Mouse (Mus musculus) cerebellum, adult 18-20 months (tissue): ENCODE results near the gene Zranb3.
A peak's percentile ranks its signal among the peaks of the same experiment; 100 is the strongest.
"Not testable (repeated sequence)": the region's sequence is repeated elsewhere in the genome, so short reads cannot be mapped to it uniquely, and the experiment has no call there.

Source experiments
- DNase-seq, 2 experiments: peaks; one replicate each; pipeline ENCODE4 v3.0.0; 2021

The Zranb3 gene

DNA sequence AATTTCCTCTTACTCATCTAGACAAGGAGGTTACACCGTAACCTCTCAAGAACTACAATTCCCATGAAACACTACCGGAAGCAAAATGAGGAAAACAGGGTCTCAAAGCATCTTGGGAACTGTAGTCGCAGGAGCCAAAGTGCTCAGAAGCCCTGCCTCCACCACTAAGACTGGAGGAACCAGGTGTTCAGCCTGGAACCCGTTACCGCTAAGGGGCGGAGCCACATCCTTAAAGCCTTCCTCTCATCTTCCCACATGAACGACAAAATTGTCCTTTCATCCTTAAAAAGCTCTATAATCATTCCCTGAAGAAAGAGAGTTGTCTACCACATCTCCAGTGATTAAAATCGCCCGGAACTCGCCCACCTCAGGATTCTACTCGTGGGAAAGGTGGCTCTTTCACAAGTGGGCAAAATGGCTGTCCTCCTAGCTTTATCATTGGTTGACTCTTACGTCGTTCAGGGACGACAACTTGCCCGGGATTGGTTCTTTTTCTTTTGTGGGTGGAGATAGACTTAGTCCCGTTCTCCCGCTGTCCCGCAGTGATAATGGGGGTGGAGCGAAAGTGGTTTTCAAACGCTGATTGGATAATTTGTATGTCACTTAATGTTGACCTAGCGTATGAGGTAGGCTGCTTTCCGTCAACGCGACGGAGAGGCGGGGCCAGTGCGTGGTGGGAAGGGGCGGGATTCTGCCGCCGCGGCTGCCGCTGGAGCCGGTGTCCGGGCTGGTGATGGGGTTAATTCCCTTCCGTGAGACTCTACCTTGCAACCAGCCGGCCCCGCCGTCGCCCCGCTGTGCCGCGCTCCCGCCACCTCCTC lies at the start of gene Zranb3, which contains the start of gene R3hdm1:
Gene Zranb3 (minus strand): TSS at position 407 of the 821 bp plus-strand sequence.
Gene R3hdm1 (plus strand): TSS at position 661 of the 821 bp plus-strand sequence.
- DNase-seq, result peak; percentile 94 to 98

DNA sequence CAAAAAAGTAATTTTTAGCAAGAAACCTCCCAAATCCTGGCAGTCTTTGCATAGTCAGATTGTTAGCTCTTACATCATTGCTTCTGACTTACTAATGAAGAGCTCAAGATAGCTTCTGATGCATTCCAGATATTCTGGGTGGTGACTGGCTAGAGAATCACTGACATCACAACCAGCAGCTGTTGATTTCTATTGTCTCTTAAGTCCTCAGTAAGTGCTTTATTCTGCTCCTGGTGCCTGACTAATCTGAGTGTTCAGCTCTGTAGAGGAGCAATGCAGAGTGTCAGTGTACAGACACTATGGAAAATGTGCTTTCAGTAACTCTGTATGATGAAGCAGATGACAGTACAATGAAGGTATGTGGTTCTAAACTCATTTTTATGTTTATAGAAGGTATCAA lies 38.9 kb upstream of the Zranb3 start:
- DNase-seq, result no peak

DNA sequence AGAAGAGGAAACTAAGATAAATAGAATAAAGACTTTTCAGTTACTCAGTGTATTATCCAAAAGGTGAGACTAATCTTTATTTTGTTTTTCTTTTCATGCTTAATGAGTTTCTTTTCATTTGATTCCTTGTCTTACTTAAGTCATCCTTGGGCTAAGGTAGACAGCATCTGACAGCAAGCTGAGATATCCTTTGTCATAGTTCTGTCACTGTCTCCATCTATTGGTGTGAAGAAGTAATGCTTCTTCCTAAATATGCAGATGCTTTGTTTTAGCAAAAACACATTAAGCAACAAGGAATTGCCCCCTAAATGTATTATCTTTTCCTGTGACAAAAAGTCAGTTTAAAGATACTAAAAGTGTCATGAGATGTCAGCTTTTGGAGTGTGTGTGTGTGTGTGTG lies 38.2 kb upstream of the Zranb3 start:
- no peak for DNase-seq

DNA sequence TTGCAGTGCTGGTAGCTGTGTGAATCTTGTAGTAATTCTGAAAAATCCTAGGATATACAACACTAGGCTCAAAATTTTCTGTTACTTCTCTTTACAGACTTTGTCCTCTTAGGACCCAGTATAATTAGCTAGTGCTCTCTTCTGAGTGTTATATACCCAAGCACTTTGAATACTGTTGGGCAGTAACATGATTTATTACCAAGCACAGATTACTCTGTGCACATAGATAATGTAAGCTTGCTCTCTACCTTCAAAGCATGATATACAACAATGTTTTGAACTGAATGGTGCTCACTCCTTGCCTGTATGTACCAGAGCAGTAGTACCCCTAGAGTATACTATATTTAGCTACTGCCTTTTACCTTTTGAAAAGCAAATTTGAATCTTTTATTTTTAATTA lies 33.4 kb upstream of the Zranb3 start:
- not testable (repeated sequence) for DNase-seq

DNA sequence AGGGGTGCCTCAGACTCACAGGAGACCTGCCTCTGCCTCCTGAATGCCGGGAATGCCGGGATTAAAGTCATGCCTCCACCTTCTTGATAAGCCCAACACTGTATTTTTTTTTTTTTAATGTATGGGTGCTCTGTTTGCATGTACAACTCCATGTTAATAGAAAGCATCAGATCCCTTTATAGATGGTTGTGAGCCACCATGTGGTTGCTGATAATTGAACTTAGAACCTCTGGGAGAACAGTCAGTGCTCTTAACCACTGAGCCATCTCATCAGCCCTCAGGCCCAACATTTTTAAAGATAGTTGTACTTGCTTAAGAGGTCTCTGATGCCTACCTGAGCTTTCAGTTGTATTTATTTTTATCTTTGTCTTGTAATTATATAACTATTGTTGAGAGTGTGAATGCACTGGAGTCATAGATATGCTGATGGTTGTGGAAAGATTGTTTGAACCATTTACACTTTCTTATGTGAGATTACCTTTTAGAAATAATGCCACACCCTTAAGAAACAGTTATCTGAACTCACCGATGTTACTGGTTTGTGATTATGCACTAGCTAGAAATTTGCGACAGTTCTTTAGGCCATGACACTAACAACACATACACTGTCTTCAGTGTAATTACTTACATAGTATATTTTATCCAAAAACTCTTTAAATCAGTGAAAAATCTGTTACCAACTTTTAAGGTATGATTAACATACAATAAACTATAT lies 18.2 kb upstream of the Zranb3 start:
- no peak for DNase-seq

DNA sequence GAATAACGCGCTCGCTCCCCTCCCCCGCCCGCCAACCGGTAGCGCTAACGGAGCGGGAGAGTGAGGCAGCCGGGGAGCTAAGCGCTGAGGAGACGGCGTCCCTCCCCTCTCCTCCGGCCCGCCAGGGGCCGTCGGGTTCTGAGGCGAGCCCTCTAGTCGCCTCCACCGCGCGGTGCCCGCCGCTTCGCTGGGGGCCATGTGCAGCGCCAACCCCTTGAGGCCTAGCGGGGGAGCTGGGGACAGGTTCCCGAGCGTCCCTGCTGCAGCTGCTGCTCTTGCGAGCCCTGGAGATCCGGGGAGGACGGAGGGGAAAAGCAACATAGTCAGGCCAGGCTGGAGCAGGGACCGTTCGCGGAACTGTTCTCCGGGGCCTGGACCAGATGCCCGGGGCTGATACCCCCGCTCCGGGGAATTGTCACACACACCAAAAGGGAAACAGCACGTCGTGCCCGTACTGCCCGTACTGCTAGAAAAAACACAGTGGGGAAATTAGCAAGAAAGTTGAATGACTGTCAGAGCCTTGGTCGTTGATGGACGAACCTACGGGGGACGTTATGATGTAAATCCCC lies 757 bp upstream of the Zranb3 start:
- DNase-seq, result no peak

DNA sequence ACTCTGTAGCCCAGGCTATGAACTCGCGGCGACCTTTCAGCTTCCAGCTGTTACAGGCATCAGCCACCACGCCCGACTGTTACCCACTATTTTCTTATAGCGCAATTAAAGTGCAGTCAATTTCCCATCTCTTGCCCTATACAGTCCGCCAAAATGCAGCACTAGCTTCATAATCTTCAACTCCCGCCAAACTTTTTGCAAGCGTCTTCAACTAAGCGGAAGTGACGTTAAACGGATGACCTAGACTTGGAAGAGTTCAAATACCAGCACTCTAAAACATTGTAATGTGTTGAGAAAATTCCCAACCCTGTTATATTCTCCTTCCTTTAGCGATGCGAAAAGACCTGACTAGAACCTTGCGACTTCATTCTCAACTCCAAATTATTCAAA lies 601 bp downstream of the Zranb3 start:
- DNase-seq, result peak; percentile 63 to 64

DNA sequence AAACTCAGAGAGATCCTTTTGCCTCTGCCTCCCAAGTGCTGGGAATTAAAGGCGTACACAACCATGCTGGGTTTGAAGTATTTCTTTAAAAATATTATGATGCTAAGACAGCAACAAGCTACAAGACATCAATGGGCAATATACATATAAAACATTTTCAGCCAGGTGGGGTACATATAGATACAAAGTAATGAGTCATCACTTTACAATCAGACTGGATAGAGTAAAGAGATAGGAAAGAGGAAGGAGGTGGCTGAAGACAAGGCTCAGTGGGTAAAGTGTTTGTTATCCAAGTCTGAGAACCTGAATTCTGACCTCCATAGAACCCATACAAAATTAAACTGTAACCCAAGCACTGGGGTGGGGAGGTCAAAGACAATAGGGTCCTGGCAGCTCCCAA lies 4.5 kb downstream of the Zranb3 start:
- DNase-seq, result no peak

DNA sequence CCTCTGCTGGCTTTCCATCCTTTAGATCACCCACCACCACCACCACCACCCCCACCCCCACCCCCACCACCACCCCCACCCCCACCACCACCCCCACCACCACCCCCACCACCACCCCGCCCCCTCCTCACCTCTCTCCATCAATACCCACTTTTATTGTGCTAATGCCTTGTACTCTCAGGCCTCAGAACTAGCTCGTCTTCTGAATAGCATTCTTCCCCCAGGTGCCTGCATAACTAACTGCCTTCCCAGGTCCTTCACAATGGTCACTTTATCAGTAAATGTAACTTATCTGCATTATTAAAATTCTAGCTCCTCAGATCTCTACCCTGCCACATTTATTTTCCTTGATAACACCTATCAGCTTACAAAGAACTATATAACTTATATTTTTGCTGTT lies 8.2 kb downstream of the Zranb3 start:
- no peak for DNase-seq

DNA sequence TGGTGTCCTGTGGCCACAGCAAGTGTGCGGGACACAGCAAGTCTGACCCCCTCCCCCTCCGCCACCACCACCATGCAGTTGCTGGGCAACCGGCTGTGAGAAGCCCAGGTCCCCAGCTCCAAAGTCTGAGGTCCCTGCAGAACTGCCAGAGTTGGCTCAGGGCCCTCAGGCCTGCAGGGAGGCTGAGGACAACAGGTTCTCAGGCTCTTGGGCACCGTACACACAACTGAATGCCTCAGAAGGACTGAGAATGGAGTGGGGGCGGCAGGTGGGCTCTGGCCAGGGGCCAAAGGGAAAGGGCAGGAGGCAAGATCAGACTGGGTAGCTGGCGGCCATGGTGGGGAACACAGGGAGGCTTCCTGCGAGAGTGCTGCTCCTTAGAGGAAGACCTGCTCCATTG lies 20.0 kb downstream of the Zranb3 start:
- DNase-seq, result no peak

DNA sequence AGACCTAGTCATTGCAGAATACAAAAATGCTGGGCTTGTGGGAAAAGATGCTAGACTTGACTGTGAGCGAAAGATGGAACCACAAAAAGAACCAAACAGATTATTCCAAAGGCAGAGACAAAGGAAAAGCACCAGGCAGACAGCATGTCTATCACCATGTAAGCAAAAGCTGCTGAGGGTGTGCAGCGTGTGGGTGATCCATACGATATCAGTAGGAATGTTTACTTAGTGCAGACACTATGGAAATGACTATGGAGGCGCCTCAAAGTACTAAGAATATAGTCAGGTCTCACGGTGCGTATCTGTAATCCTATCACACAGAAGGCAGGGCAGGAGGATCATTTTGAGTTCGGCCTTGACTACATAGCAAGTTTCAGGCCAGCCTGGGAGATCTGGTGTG lies 21.0 kb downstream of the Zranb3 start:
- no peak for DNase-seq

DNA sequence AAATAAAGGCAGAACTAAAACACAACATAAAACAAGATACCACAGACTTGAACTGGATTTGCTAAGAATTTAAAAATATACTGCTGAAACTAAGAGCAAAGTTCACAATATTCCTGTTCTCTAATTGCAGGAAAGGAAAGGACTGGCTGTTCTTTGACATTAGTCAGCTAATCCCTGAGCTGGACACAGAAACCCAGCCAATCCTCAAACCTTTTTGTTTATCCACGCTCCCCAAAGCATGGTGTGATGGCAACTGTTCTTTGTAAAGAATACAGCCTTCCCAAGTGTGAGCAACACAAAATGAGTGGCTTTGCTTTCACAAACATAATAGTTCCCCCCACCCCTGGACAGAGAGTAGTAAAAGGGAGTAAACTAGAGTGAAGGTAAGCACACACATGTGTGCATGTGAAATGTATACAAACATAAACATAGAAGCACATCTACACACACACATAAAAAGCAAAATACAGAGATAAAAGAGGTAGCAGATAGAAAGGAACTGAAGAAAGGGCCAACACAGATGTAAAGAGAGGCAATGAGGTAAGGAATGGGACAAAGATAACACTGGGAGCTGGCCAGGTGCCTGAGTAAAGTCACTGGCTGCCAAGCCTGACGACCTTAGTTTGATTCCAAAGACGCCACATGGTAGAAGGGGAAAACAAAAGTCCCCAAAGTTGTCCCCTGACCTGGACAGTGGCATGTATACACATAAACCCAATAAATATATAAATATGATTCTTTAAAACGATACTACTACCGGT lies 21.7 kb downstream of the Zranb3 start:
- no peak for DNase-seq

DNA sequence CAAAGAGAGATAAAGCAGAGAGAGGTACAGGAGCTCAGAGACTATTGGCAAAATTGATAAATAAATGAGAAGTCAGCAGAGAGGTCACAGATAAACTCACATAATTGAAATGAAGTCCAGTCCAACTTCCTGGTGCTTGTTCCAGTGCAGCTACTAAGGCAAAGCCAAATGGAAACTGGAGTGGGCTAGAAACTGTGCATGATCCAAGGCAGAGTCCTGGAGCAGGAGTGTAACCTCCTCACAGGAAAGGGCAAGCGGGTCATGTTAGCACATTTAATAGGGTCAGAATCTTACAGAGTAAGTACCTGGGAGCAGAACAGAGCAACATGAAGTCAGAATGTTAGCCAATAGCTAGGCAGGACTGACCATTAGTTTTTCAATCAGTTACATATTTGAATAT lies 24.2 kb downstream of the Zranb3 start:
- DNase-seq, result no peak

DNA sequence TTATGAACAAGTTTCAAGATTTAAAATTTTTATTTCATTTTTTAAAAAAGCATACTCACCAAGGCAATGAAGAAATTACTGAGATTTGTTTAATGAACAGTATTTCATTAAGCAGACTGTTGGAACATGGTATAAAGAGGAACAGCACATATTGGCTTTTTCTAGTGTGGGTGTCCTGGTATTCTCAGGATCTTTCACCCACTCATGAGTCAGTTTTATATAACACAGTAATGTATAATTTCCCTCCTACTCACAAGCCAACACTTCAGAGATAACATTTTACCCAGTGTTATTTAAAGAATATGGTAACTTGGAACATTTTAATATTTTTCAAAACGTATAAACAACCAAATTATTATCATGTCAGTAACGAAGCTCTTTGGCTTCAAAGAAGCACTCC lies 25.1 kb downstream of the Zranb3 start:
- DNase-seq, result no peak

DNA sequence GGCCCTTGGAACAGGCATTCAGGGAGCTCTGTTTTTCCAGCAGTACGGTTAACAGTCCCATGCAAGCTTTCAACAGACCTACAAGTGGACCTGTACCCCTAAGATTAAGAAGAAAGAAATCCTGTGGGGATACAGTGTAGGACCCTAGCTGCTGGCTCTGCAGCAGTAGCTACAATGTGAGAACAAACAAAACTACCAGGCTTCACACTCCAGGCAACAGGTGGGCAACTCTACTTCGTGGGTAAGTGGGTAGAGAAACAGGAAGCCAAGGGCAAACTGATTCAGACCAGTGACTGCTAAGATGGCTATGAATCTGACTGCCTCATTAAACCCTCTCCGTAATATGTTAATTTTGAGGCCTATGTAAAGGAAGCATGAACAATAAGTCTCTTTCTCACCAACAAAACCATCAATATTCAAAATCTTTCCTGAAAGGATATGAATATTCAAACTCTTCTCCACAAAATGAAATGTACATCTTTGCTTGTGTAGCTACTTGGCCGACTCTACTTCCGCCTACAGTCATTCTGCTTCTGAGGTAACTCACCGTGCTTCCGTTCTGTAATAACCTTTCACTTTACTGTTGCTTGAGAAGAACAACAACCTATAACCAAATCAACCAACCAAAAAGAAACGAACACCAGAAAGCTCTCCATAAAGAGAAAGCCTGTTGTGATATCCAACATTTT lies 25.9 kb downstream of the Zranb3 start:
- DNase-seq, result no peak

DNA sequence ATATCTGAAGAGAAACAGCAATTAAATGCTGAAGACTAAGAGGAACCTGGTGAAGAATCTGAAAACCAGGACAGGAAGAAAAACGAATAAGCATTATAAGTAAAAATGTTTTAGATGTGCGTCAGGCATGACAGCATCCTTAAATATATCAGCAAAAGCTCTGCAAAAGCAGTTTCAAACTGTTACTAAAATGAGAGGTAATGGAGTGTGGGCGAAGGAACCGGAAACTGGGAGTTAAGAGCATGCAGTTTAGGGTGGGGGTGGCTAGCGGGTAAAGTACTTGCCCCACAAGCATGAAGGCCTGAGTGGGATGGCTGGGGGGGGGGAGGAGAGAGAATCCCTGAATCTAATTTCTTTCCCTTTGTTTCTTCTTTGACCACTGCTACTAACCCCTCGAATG lies 29.8 kb downstream of the Zranb3 start:
- no peak for DNase-seq

DNA sequence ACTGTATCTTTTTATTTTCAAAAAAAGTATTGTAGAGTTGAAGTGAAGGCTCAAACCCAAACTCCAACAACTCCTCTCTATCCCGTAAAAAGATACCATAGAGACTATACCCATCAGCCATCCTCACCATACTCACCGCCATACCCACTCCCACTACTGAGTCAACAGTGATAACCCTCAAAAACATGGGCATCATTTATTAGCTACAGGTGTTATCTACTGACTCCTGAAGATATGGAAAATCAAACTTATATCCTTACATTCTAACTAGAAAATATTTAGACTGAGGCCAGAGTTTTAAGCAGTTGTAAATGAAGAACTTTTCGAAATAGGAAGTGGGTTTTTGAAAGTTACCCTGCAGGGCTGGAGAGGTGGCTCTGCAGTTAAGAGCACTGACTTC lies 32.8 kb downstream of the Zranb3 start:
- no peak for DNase-seq

DNA sequence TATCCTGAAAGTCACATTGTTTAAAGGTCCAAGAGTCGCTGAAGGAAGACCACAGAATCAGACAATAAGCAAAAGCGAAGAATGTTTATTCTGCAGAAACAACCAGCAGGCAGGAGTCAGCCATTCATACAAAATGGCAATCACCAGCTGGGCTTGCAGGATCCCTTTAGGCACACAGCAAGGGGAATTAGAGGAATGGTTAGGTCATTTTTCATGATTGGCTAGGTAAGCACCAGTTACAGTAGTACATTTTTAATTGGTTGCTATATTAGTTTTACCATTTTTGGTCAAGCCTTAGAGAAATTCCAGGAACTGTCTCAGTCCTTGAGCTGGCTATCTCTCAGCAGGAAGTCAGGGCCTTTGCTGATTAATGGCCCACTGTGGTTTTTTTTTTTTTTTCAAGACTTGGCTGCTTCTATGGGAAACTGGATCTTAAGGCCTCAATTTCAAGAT lies 33.9 kb downstream of the Zranb3 start:
- DNase-seq, result no peak

DNA sequence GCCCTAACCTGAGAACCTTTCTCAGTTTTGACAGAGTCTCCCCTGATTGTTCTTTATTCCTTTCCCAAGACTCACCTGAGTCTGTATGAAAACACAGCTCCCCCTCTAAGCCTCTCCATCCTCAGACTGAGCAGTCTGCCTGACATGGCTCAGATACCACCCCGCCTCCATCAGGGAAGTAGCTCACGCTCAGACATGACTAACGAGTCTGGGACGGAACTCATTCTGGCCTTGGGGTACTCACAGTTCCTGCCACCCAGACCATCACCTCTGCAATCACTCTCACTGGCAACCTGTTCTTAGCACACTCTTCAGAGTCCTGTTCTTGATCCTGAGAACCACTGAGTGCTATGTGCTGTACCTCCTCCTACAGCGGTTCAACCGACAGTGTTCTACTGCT lies 38.1 kb downstream of the Zranb3 start:
- no peak for DNase-seq

DNA sequence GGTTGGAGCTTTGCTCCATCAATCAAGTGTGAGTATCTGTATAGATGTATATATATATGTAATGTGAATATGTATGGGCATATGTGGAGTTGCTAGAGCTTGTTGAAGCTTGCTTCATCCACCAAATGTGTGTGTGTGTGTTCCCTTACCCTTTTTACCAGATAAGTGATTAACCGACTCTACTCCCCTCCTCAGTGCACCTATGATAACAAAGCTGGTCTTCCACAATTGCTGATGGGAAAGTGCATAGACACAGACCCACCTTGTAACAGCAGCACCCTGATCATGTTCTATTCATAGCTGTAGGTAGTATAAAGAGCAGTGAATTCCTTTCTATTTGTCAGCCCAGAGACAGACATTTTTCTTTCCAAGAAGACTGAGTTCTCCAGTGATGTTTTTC lies 40.7 kb downstream of the Zranb3 start:
- no peak for DNase-seq

DNA sequence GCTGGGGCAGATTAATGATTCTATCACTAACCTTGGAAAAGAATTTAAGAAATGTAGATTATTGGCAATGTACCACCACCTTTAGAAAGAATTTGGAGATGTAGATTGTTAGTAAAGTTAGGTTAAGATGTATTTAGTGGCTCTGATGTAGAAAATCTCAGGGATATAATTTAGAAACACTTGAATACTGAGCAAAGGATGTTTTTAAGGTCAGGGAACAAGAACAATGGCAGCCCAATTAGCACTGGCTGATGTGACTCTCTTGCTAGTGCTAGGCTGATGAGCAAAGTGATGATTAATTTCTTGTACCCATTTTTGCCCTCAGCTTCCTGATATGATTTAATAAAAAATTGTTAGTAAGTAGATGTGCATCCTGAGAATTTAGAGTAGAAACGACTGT lies 41.4 kb downstream of the Zranb3 start:
- DNase-seq, result no peak

DNA sequence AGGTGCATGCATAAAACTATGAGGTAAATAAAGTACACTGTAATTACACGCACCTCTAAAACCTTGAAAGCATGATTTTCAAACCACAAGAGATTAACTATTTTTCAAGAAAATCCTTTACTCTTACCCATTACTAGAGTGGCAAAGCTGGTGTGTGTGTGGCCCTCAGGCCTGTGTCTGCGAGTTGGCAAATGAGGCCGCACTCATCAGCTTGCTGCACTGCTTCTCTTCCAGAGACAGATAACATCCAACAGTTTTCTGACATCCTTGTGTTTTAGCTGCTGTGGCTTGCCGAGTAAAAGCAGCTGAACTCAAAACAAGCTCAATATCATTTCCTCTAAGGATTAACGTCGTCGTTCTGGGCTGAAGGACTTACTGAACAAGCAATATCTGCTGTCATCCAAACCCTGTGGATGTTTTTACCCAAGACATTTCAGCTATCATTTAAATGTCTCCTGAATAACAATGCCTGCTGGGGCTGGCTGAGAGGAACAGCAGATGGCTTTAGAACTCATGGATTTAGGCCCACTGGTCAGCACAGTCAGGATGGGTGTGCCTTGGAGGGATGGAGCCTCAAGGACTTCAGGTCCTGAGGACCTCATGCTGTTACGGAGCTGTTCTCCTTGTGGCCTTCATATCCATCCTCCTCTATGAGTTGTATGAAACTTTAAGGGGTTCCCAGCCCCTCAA lies 42.0 kb downstream of the Zranb3 start:
- DNase-seq, result peak in 1 of 2 experiments; percentile 14
